Mouse (Mus musculus) cortical plate, adult 2 months (tissue): ENCODE data around the gene Hmgxb4.
"Not testable (repeated sequence)": the region's sequence is repeated elsewhere in the genome, so short reads cannot be mapped to it uniquely, and the experiment has no call there.

ENCODE experiments used
- CTCF ChIP-seq: fragments of 200-500 bp; IDR thresholded peaks from 2 replicates; pipeline ENCODE4 v1.5.1; 2011; ENCODE audit warnings: mild to moderate bottlenecking, control low read depth, low read length; ENCODE audit not compliant: insufficient read depth; ENCODE audit errors: extremely low read depth
- POLR2A ChIP-seq: fragments of 200-500 bp; IDR thresholded peaks from 2 replicates; pipeline ENCODE4 v1.6.1; 2011; ENCODE audit warnings: mild to moderate bottlenecking, low read length, control low read depth; ENCODE audit not compliant: insufficient read depth; ENCODE audit errors: extremely low read depth

DNA sequence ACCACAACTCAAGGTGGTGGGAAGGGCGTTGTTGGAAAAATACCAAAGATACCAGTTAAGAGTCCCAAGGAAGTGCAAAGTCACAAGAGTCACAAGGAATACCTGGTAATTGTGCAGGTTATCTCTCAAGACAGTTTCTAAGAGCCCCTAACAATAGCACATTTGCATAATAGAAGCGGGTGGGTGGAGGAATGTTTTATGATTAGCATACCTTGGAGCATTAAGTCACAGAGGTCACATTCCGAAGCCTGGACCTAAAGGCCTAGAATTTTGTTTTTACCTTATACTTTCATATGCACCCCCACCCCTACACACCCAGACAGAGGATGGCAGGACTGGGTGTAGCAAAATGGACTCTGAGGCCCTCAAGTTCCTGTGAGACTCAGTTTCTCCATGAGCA is 22.9 kb upstream of the Hmgxb4 start:
- TF ChIP-seq POLR2A, CTCF: not testable (repeated sequence)
